In genomic region chr9:53073576-53074112, GRCm38 (mm10) we compare ENCODE assay signal across 27 mouse cellular contexts.
A peak's percentile ranks its signal among the peaks of the same experiment; 100 is the strongest.
DNase-seq lines count a peak whose midpoint lies in the region; ATAC-seq and TF ChIP-seq lines count a peak whose summit lies in the region.
"Had no signal": no experiment of that assay in that cellular context is flagged by ENCODE, and none has a peak within 500 bp of the region (broad histone marks: within the 10 kb centered on the region; RNA-seq: fewer than 3 reads in every experiment).

No protein-coding gene starts in this region.

- no peaks in the 10 kb centered on the region for H3K4me1 ChIP-seq in hindbrain, postnatal 0 days (ENCODE audit: insufficient read depth, low read length)
- H3K4me1 ChIP-seq in hindbrain, embryonic 12.5 days, result no peaks in the 10 kb centered on the region
- H3K4me1 ChIP-seq in heart, embryonic 16.5 days (ENCODE audit: control insufficient read depth, insufficient read depth, low read length), result peaks cover 15% of the 10 kb centered on the region
- H3K4me1 ChIP-seq: liver, embryonic 12.5 days; midbrain, embryonic 12.5 days had no signal

- intact Hi-C loops in gastrocnemius, adult 2 months (cut with DNase I), result no loop called here

- ATAC-seq in hindbrain, postnatal 0 days, result no peak
- no peak for ATAC-seq in hindbrain, embryonic 12.5 days (ENCODE audit: low FRiP score)
- peak; percentile 50; the same call in 1 of the 2 replicates for ATAC-seq in heart, embryonic 16.5 days (replicated peaks; ENCODE audit: extremely low read depth, insufficient read depth, low FRiP score)
- ATAC-seq: forebrain, embryonic 16.5 days; hindbrain, embryonic 16.5 days; intestine, embryonic 16.5 days; liver, embryonic 12.5 days had no signal

- TF ChIP-seq CTCF in gastrocnemius, adult 2 months (IDR thresholded peaks at IDR 0.05), result no peak
- TF ChIP-seq CTCF in hindbrain, postnatal 0 days (IDR thresholded peaks at IDR 0.05; ENCODE audit: low read depth), result peak; percentile 7; the same call in 1 of the 2 replicates

- no peaks in the 10 kb centered on the region for H3K9me3 ChIP-seq in hindbrain, postnatal 0 days (ENCODE audit: low read length)
- H3K9me3 ChIP-seq in hindbrain, embryonic 12.5 days (replicated peaks), result no peaks in the 10 kb centered on the region
- no peaks in the 10 kb centered on the region for H3K9me3 ChIP-seq in heart, embryonic 16.5 days (replicated peaks; ENCODE audit: control insufficient read depth, low read length)
- H3K9me3 ChIP-seq: embryonic facial prominence, embryonic 15.5 days; limb, embryonic 13.5 days; liver, embryonic 12.5 days; midbrain, embryonic 12.5 days had no signal

- no peaks in the 10 kb centered on the region for H3K36me3 ChIP-seq in hindbrain, postnatal 0 days (ENCODE audit: insufficient read depth, low read length)
- no peaks in the 10 kb centered on the region for H3K36me3 ChIP-seq in hindbrain, embryonic 12.5 days
- H3K36me3 ChIP-seq in heart, embryonic 16.5 days (ENCODE audit: control insufficient read depth, insufficient read depth), result no peaks in the 10 kb centered on the region
- H3K36me3 ChIP-seq: embryonic facial prominence, embryonic 15.5 days; limb, embryonic 13.5 days; liver, embryonic 12.5 days; midbrain, embryonic 12.5 days had no signal

- H3K27ac ChIP-seq in gastrocnemius, adult 2 months, result peak overlapping the region; percentile 63
- no peak overlapping the region for H3K27ac ChIP-seq in hindbrain, postnatal 0 days
- no peak overlapping the region for H3K27ac ChIP-seq in hindbrain, embryonic 12.5 days
- peak overlapping the region; percentile 45 for H3K27ac ChIP-seq in heart, embryonic 16.5 days (ENCODE audit: low read length)
- H3K27ac ChIP-seq: embryonic facial prominence, embryonic 15.5 days; limb, embryonic 13.5 days; liver, embryonic 12.5 days; midbrain, embryonic 12.5 days had no signal

- no peak overlapping the region for H3K9ac ChIP-seq in hindbrain, postnatal 0 days (replicated peaks; ENCODE audit: low read length)
- no peak overlapping the region for H3K9ac ChIP-seq in hindbrain, embryonic 12.5 days
- no peak overlapping the region for H3K9ac ChIP-seq in heart, embryonic 16.5 days (ENCODE audit: low read length)
- H3K9ac ChIP-seq: embryonic facial prominence, embryonic 15.5 days; limb, embryonic 13.5 days; liver, embryonic 12.5 days; midbrain, embryonic 12.5 days had no signal

- H3K4me3 ChIP-seq in gastrocnemius, adult 2 months, result no peak overlapping the region
- H3K4me3 ChIP-seq in hindbrain, postnatal 0 days (ENCODE audit: low read length), result no peak overlapping the region
- H3K4me3 ChIP-seq in hindbrain, embryonic 12.5 days, result no peak overlapping the region
- H3K4me3 ChIP-seq in heart, embryonic 16.5 days (ENCODE audit: low read length), result no peak overlapping the region
- H3K4me3 ChIP-seq: embryonic facial prominence, embryonic 15.5 days; limb, embryonic 13.5 days; liver, embryonic 12.5 days; midbrain, embryonic 12.5 days had no signal

- WGBS in hindbrain, postnatal 0 days, result 73% methylated on average over 10 of the region's 10 CpGs
- 86% methylated on average over 10 of the region's 10 CpGs for WGBS in hindbrain, embryonic 12.5 days
- WGBS in heart, embryonic 16.5 days, result 52% methylated on average over 10 of the region's 10 CpGs

- DNase-seq in gastrocnemius, adult 2 months, result no peak
- no peak for DNase-seq in gastrocnemius, adult 18-20 months (ENCODE audit: low spot score)
- DNase-seq in hindbrain, postnatal 0 days (ENCODE audit: low spot score), result peak; percentile 39
- peak; percentile 6 for DNase-seq in retina, postnatal 7 days (ENCODE audit: low read depth, low spot score)
- no peak for DNase-seq in adrenal gland, postnatal 14 days
- no peak for DNase-seq in testis, postnatal 14 days (ENCODE audit: low spot score)
- DNase-seq: adrenal gland, adult 2 months; cerebellum, adult 11-12 months; cerebellum, postnatal 14 days; gastrocnemius, postnatal 25 days; kidney, adult 9 months; kidney, postnatal 14 days; layer of hippocampus, postnatal 36 days; lung, adult 2 months; lung, postnatal 14 days; right cerebral cortex, postnatal 25 days; spleen, adult 18-20 months; thymus, postnatal 25 days had no signal

- no peaks in the 10 kb centered on the region for H3K27me3 ChIP-seq in hindbrain, postnatal 0 days (ENCODE audit: insufficient read depth, low read length)
- no peaks in the 10 kb centered on the region for H3K27me3 ChIP-seq in hindbrain, embryonic 12.5 days
- H3K27me3 ChIP-seq in heart, embryonic 16.5 days (ENCODE audit: control insufficient read depth, insufficient read depth, low read length), result no peaks in the 10 kb centered on the region
- H3K27me3 ChIP-seq: embryonic facial prominence, embryonic 15.5 days; limb, embryonic 13.5 days; liver, embryonic 12.5 days; midbrain, embryonic 12.5 days had no signal

- no peak overlapping the region for H3K4me2 ChIP-seq in hindbrain, postnatal 0 days (ENCODE audit: low read depth, low read length)
- H3K4me2 ChIP-seq in hindbrain, embryonic 12.5 days (replicated peaks), result no peak overlapping the region
- H3K4me2 ChIP-seq in heart, embryonic 16.5 days (ENCODE audit: low read depth, low read length), result no peak overlapping the region
- H3K4me2 ChIP-seq: embryonic facial prominence, embryonic 15.5 days; limb, embryonic 13.5 days; liver, embryonic 12.5 days; midbrain, embryonic 12.5 days had no signal

Comparison
In these comparisons a context has a peak if more than half of its experiments do, and no peak if none do; other contexts are left out.
1. DNase-seq: peak in hindbrain, postnatal 0 days (single experiment) and retina, postnatal 7 days (single experiment); none in gastrocnemius, adult 2 months (single experiment), gastrocnemius, adult 18-20 months (single experiment), adrenal gland, postnatal 14 days (single experiment) and testis, postnatal 14 days (single experiment).
2. H3K27ac ChIP-seq: peak in gastrocnemius, adult 2 months (single experiment) and heart, embryonic 16.5 days (single experiment); none in hindbrain, postnatal 0 days (single experiment) and hindbrain, embryonic 12.5 days (single experiment).